Mouse (Mus musculus) mouse trophoblast stem cell (cell line): ENCODE measurements at regions not wholly inside any gene's neighbourhood (a gene's known extent, or its start where the extent isn't known, plus 50 kb on each side); places are given as distances from the start of the nearest gene placed in this dataset.

ENCODE experiments used
- in situ Hi-C, 2 experiments: fragments of 300-500 bp; cut with MseI, MboI; formaldehyde crosslinking; loops; 2 replicates in 1 of 2; 3 replicates in 1 of 2; pipeline ENCODE4 v1.15.1; 2025

- in situ Hi-C loops: no loop called here
Measured at GRCm38 (mm10) chr9:32906233-32906872, 270.3 kb downstream of the Ets1 start.

GRCm38 (mm10) chr9:32910641-32911040, 274.6 kb downstream of the Ets1 start:
- in situ Hi-C loops: no loop called here

GRCm38 (mm10) chr9:32915633-32916032, 279.6 kb downstream of the Ets1 start:
- in situ Hi-C loops: no loop called here

- in situ Hi-C loops: no loop called here
Measured at GRCm38 (mm10) chr9:32916731-32917130, 280.7 kb downstream of the Ets1 start.

- in situ Hi-C loops: no loop called here
Measured at GRCm38 (mm10) chr9:32923925-32924324, 287.9 kb downstream of the Ets1 start.

- in situ Hi-C loops: no loop called here
Measured at GRCm38 (mm10) chr9:32924333-32924886, 288.4 kb downstream of the Ets1 start.

GRCm38 (mm10) chr9:32925036-32925435, 289.0 kb downstream of the Ets1 start:
- in situ Hi-C loops: loop anchor here (25.0 kb wide), 2 partner anchors 312 to 513 kb away; no protein-coding TSS in a partner anchor

GRCm38 (mm10) chr9:32925720-32926595, 289.9 kb downstream of the Ets1 start:
- in situ Hi-C loops: loop anchor here (25.0 kb wide), 2 partner anchors 311 to 514 kb away; no protein-coding TSS in a partner anchor

GRCm38 (mm10) chr9:32927656-32928055, 291.6 kb downstream of the Ets1 start:
- in situ Hi-C loops: loop anchor here (25.0 kb wide), 2 partner anchors 310 to 515 kb away; no protein-coding TSS in a partner anchor

- in situ Hi-C loops: loop anchor here (25.0 kb wide), 2 partner anchors 309 to 516 kb away; no protein-coding TSS in a partner anchor
Measured at GRCm38 (mm10) chr9:32928289-32929000, 292.4 kb downstream of the Ets1 start.

GRCm38 (mm10) chr9:32929331-32929730, 293.3 kb downstream of the Ets1 start:
- in situ Hi-C loops: loop anchor here (25.0 kb wide), 2 partner anchors 308 to 517 kb away; no protein-coding TSS in a partner anchor

- in situ Hi-C loops: loop anchor here (5.0 to 25.0 kb wide), 3 partner anchors 307 to 518 kb away; no protein-coding TSS in a partner anchor
Measured at GRCm38 (mm10) chr9:32929826-32930225, 293.8 kb downstream of the Ets1 start.

- in situ Hi-C loops: loop anchor here (5.0 to 25.0 kb wide), 3 partner anchors 306 to 519 kb away; no protein-coding TSS in a partner anchor
Measured at GRCm38 (mm10) chr9:32931266-32932005, 295.4 kb downstream of the Ets1 start.

- in situ Hi-C loops: loop anchor here (5.0 to 25.0 kb wide), 3 partner anchors 304 to 521 kb away; no protein-coding TSS in a partner anchor
Measured at GRCm38 (mm10) chr9:32933237-32934071, 297.4 kb downstream of the Ets1 start.

GRCm38 (mm10) chr9:32934436-32934835, 298.4 kb downstream of the Ets1 start:
- in situ Hi-C loops: loop anchor here (5.0 to 25.0 kb wide), 3 partner anchors 303 to 522 kb away; no protein-coding TSS in a partner anchor

GRCm38 (mm10) chr9:32936462-32936861, 300.4 kb downstream of the Ets1 start:
- in situ Hi-C loops: loop anchor here (25.0 kb wide), 2 partner anchors 301 to 524 kb away; no protein-coding TSS in a partner anchor

GRCm38 (mm10) chr9:32937391-32937790, 301.4 kb downstream of the Ets1 start:
- in situ Hi-C loops: loop anchor here (25.0 kb wide), 2 partner anchors 300 to 525 kb away; no protein-coding TSS in a partner anchor

- in situ Hi-C loops: loop anchor here (25.0 kb wide), 2 partner anchors 298 to 527 kb away; no protein-coding TSS in a partner anchor
Measured at GRCm38 (mm10) chr9:32938857-32939256, 302.8 kb downstream of the Ets1 start.

- in situ Hi-C loops: loop anchor here (5.0 to 25.0 kb wide), 4 partner anchors 155 to 527 kb away; no protein-coding TSS in a partner anchor
Measured at GRCm38 (mm10) chr9:32939626-32940025, 303.6 kb downstream of the Ets1 start.
